ENCODE assay signal across 7 mouse cellular contexts in genomic region chr2:20898684-20899083, GRCm38 (mm10).
A peak's percentile ranks its signal among the peaks of the same experiment; 100 is the strongest.
DNase-seq lines count a peak whose midpoint lies in the region; ATAC-seq lines count a peak whose summit lies in the region.

No protein-coding gene starts in this region.

- no peaks in the 10 kb centered on the region for H3K9me3 ChIP-seq in intestine, embryonic 16.5 days (ENCODE audit: control insufficient read depth, low read length)
- no peaks in the 10 kb centered on the region for H3K9me3 ChIP-seq in midbrain, embryonic 10.5 days (replicated peaks)

- DNase-seq in adrenal gland, adult 8-10 months, result peak; percentile 68
- peak; percentile 62 for DNase-seq in embryo, embryonic 11.5 days (ENCODE audit: low read depth, low spot score)
- peak; percentile 46 to 69 for DNase-seq in gastrocnemius, postnatal 4 days (ENCODE audit: low spot score in 2 of 2)
- peak; percentile 57 to 69 for DNase-seq in left cerebral cortex, postnatal 36 days (ENCODE audit: low spot score in 2 of 2)
- DNase-seq in midbrain, embryonic 10.5 days (ENCODE audit: low spot score), result peak; percentile 51
- peak; percentile 74 for DNase-seq in skeletal muscle tissue, adult 2 months (ENCODE audit: low read depth, low spot score)

- H3K4me2 ChIP-seq in intestine, embryonic 16.5 days (ENCODE audit: low read depth, low read length), result no peak overlapping the region

- no peak overlapping the region for H3K9ac ChIP-seq in intestine, embryonic 16.5 days (ENCODE audit: low read depth, low read length)

- 34% methylated on average over 6 of the region's 6 CpGs for WGBS in intestine, embryonic 16.5 days
- WGBS in midbrain, embryonic 10.5 days, result 55% methylated on average over 6 of the region's 6 CpGs

- H3K36me3 ChIP-seq in intestine, embryonic 16.5 days (ENCODE audit: control insufficient read depth, insufficient read depth, low read length), result no peaks in the 10 kb centered on the region
- H3K36me3 ChIP-seq in midbrain, embryonic 10.5 days, result no peaks in the 10 kb centered on the region

- H3K4me1 ChIP-seq in intestine, embryonic 16.5 days (ENCODE audit: control insufficient read depth, insufficient read depth, low read length), result peaks cover 4% of the 10 kb centered on the region; the same call in 1 of the 2 replicates
- H3K4me1 ChIP-seq in midbrain, embryonic 10.5 days, result peaks cover 9% of the 10 kb centered on the region; the same call in 1 of the 2 replicates

- intact Hi-C loops in left cerebral cortex, postnatal 36 days (cut with DNase I), result loop anchor here (1.0 kb wide), 1 partner anchor 291 kb away; no protein-coding TSS in a partner anchor

- H3K27me3 ChIP-seq in intestine, embryonic 16.5 days (replicated peaks; ENCODE audit: control insufficient read depth, insufficient read depth, low read length), result no peaks in the 10 kb centered on the region
- no peaks in the 10 kb centered on the region for H3K27me3 ChIP-seq in midbrain, embryonic 10.5 days (ENCODE audit: low read depth, poor library complexity, severe bottlenecking)

- peak; percentile 90 for ATAC-seq in intestine, embryonic 16.5 days

- H3K4me3 ChIP-seq in intestine, embryonic 16.5 days (ENCODE audit: low read length), result no peak overlapping the region
- no peak overlapping the region for H3K4me3 ChIP-seq in midbrain, embryonic 10.5 days

- H3K27ac ChIP-seq in intestine, embryonic 16.5 days (ENCODE audit: low read length), result no peak overlapping the region
- no peak overlapping the region for H3K27ac ChIP-seq in midbrain, embryonic 10.5 days (replicated peaks)
